ENCODE assay signal across 10 mouse cellular contexts in the genomic region with DNA sequence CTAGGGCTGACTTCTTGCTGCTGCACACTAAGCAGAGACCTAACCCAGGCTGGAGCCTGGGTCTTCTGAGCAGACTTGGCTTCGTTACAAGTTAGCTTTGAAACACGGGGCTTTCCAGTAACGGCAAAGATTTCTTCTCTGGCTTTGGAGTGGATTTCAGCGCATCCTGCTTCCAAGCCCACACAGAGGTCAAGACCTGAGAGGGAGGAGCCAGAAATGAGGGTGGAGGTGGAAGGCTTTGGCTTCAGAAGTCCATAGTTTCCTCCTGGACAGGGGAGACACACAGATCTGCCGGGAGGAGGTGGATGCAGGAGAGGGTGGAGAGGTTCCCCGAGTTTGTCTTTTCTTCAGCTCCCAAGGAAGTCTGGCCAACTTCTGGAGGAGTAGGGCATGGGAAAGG. TPM values are rescaled to one million over a fixed set of nuclear protein-coding genes. Genes with fewer than 3 reads are reported as not detected.
A peak's percentile ranks its signal among the peaks of the same experiment; 100 is the strongest.
DNase-seq lines count a peak whose midpoint lies in the region; ATAC-seq lines count a peak whose summit lies in the region.
"Had no signal": no experiment of that assay in that cellular context is flagged by ENCODE, and none has a peak within 500 bp of the region (broad histone marks: within the 10 kb centered on the region; RNA-seq: fewer than 3 reads in every experiment).

No protein-coding gene starts in this region.

- H3K27ac ChIP-seq in lung, embryonic 16.5 days (ENCODE audit: low read length) = 0 out of 2 replicates have a peak overlapping the region, but pooled peaks have one; percentile 7
- H3K27ac ChIP-seq: forebrain, embryonic 13.5 days; limb, embryonic 12.5 days had no signal

- WGBS in lung, embryonic 16.5 days = 25% methylated on average over 6 of the region's 6 CpGs

- H3K4me2 ChIP-seq in lung, embryonic 16.5 days (ENCODE audit: low read depth, low read length) = no peak overlapping the region
- H3K4me2 ChIP-seq: forebrain, embryonic 13.5 days; limb, embryonic 12.5 days had no signal

- intact Hi-C loops in heart, postnatal 36 days (cut with DNase I) = no loop called here

- H3K9me3 ChIP-seq in lung, embryonic 16.5 days (ENCODE audit: control insufficient read depth, low read length) = no peaks in the 10 kb centered on the region
- H3K9me3 ChIP-seq: forebrain, embryonic 13.5 days; limb, embryonic 12.5 days had no signal

- H3K27me3 ChIP-seq in lung, embryonic 16.5 days (ENCODE audit: control insufficient read depth, insufficient read depth, low read depth, low read length) = peaks cover 2% of the 10 kb centered on the region; the same call in 1 of the 2 replicates
- H3K27me3 ChIP-seq: forebrain, embryonic 13.5 days had no signal

- H3K4me1 ChIP-seq in lung, embryonic 16.5 days (replicated peaks; ENCODE audit: control insufficient read depth, insufficient read depth, low read length) = peaks cover 23% of the 10 kb centered on the region

- no peaks in the 10 kb centered on the region for H3K36me3 ChIP-seq in lung, embryonic 16.5 days (ENCODE audit: control insufficient read depth, insufficient read depth, low read length)
- H3K36me3 ChIP-seq: limb, embryonic 12.5 days had no signal

- no peak overlapping the region for H3K9ac ChIP-seq in lung, embryonic 16.5 days (ENCODE audit: low read length)
- H3K9ac ChIP-seq: forebrain, embryonic 13.5 days; limb, embryonic 12.5 days had no signal

- no peak overlapping the region for H3K4me3 ChIP-seq in lung, embryonic 16.5 days (ENCODE audit: low read length)
- H3K4me3 ChIP-seq: forebrain, embryonic 13.5 days; limb, embryonic 12.5 days had no signal

- ATAC-seq in lung, embryonic 16.5 days (ENCODE audit: low read depth) = no peak
- ATAC-seq: forebrain, embryonic 13.5 days had no signal

- no peak for DNase-seq in lung, postnatal 25 days (ENCODE audit: low spot score)
- peak; percentile 64 to 77 for DNase-seq in heart, adult 9 months (ENCODE audit: low spot score in 2 of 2)
- DNase-seq in heart, postnatal 36 days = peak; percentile 44 to 60
- DNase-seq in skeletal muscle tissue, adult 2 months (ENCODE audit: low read depth, low spot score) = peak; percentile 35
- no peak for DNase-seq in Muller cell, postnatal 12 days (ENCODE audit: inconsistent ontology term)
- no peak for DNase-seq in cerebellum, adult 9-11 months
- DNase-seq: right cerebral cortex, adult 18-20 months had no signal

RNA-seq across cellular contexts. Expression of a gene that starts 58.8 kb away (rescaled TPM):
- polyA plus RNA-seq in lung, embryonic 16.5 days (2015; fragmentation: Nextera tagmentation; extraction: Ambion mirVana) = 6.3 and 7.5 TPM in 2 replicates
- total RNA-seq in heart, postnatal 36 days (2021) = 10 to 100 TPM; 13.2 to 15.2 TPM

Comparison
In these comparisons a context has a peak if more than half of its experiments do, and no peak if none do; other contexts are left out.
1. DNase-seq: peak in heart, adult 9 months (2 of 2), heart, postnatal 36 days (2 of 2) and skeletal muscle tissue, adult 2 months (single experiment); none in lung, postnatal 25 days (single experiment), Muller cell, postnatal 12 days (single experiment) and cerebellum, adult 9-11 months (single experiment).